Mouse (Mus musculus) lung, postnatal 0 days (tissue): Measurements from ENCODE around the gene Pdxk.

Experiments used
- CTCF ChIP-seq: IDR thresholded peaks from 2 replicates; pipeline ENCODE4 v1.5.1; 2016; ENCODE audit warnings: antibody characterized with exemption, mild to moderate bottlenecking
- EP300 ChIP-seq: IDR thresholded peaks from 2 replicates; pipeline ENCODE4 v1.6.1; 2016; ENCODE audit warnings: antibody characterized with exemption, mild to moderate bottlenecking, control low read depth

GRCm38 (mm10) chr10:78439550-78439949 is 25.2 kb downstream of the Pdxk start:
- TF ChIP-seq CTCF (peak; percentile 67), EP300 (no peak)
